Mouse (Mus musculus) heart, embryonic 15.5 days (tissue): ENCODE measurements at regions not wholly inside any gene's neighbourhood (a gene's known extent, or its start where the extent isn't known, plus 50 kb on each side); places are given as distances from the start of the nearest gene placed in this dataset.

Source experiments
- ATAC-seq: fragments of 200-750 bp; cut with Nextera tagmentation; replicated peaks from 2 replicates; pipeline ENCODE4 v1.8.0; 2017; ENCODE audit warnings: low read depth, moderate TSS enrichment; ENCODE audit not compliant: insufficient number of reproducible peaks, insufficient read depth, low FRiP score
- H3K27ac ChIP-seq: fragments of 300-500 bp; sonication (generic); 2 replicates; pipeline ENCODE4 v1.5.1; 2015; ENCODE audit warnings: mild to moderate bottlenecking, inconsistent platforms
- H3K27me3 ChIP-seq: fragments of 300-500 bp; sonication (generic); 2 replicates; pipeline ENCODE4 v1.6.1; 2015; ENCODE audit warnings: inconsistent platforms
- H3K36me3 ChIP-seq: fragments of 300-500 bp; sonication (generic); 2 replicates; pipeline ENCODE4 v1.6.1; 2015; ENCODE audit warnings: mild to moderate bottlenecking, inconsistent platforms
- H3K4me1 ChIP-seq: fragments of 300-500 bp; sonication (generic); replicated peaks from 2 replicates; pipeline ENCODE4 v1.6.1; 2015; ENCODE audit warnings: inconsistent platforms
- H3K4me2 ChIP-seq: fragments of 300-500 bp; sonication (generic); 2 replicates; pipeline ENCODE4 v1.6.1; 2015; ENCODE audit warnings: inconsistent platforms, mild to moderate bottlenecking, moderate library complexity
- H3K4me3 ChIP-seq: fragments of 300-500 bp; sonication (generic); 2 replicates; pipeline ENCODE4 v1.5.1; 2015; ENCODE audit warnings: mild to moderate bottlenecking, inconsistent platforms
- H3K9ac ChIP-seq: fragments of 300-500 bp; sonication (generic); 2 replicates; pipeline ENCODE4 v1.6.1; 2015; ENCODE audit warnings: mild to moderate bottlenecking, inconsistent platforms
- H3K9me3 ChIP-seq: fragments of 300-500 bp; sonication (generic); replicated peaks from 2 replicates; pipeline ENCODE4 v1.6.1; 2016; ENCODE audit warnings: inconsistent platforms
- WGBS: fragments of 180-500 bp; shearing (Covaris S2); methylation state at CpG from one replicate; pipeline ENCODE4 v1.1.7; 2015; ENCODE audit warnings: mixed read lengths; 5-methylcytosine and 5-hydroxymethylcytosine counted together

- ATAC-seq = no peak
- Histone ChIP-seq H3K4me1 (peaks cover 5% of the 10 kb centered on the region; the same call in 1 of the 2 replicates), H3K9me3 (no peaks in the 10 kb centered on the region), H3K36me3 (no peaks in the 10 kb centered on the region), H3K9ac (no peak overlapping the region), H3K27me3 (no peaks in the 10 kb centered on the region), H3K4me3 (no peak overlapping the region), H3K4me2 (no peak overlapping the region), H3K27ac (no peak overlapping the region)
- WGBS = 64% methylated on average over 8 of the region's 8 CpGs
Observed at GRCm38 (mm10) chr16:64391440-64392197, 210.6 kb downstream of the Csnka2ip start.

- no peaks in the 10 kb centered on the region for H3K36me3 ChIP-seq
- H3K9ac ChIP-seq = no peak overlapping the region
- no peaks in the 10 kb centered on the region for H3K9me3 ChIP-seq
- H3K27ac ChIP-seq = peak overlapping the region; percentile 4; the same call in 1 of the 2 replicates
- ATAC-seq = no peak
- WGBS = 29% methylated on average over 13 of the region's 13 CpGs
- H3K27me3 ChIP-seq = no peaks in the 10 kb centered on the region
- peaks cover 8% of the 10 kb centered on the region for H3K4me1 ChIP-seq
- H3K4me3 ChIP-seq = no peak overlapping the region
- peak overlapping the region; percentile 18; the same call in 1 of the 2 replicates for H3K4me2 ChIP-seq
Observed at GRCm38 (mm10) chr16:64368608-64369399, 233.4 kb downstream of the Csnka2ip start.

GRCm38 (mm10) chr16:64347940-64348339, 254.3 kb downstream of the Csnka2ip start:
- WGBS = 60% methylated on average over 10 of the region's 10 CpGs

GRCm38 (mm10) chr16:64332887-64333455, 269.2 kb downstream of the Csnka2ip start:
- no peak overlapping the region for H3K4me2 ChIP-seq
- 88% methylated on average over 1 of the region's 1 CpGs for WGBS
- no peaks in the 10 kb centered on the region for H3K27me3 ChIP-seq
- no peaks in the 10 kb centered on the region for H3K9me3 ChIP-seq
- no peaks in the 10 kb centered on the region for H3K36me3 ChIP-seq
- no peaks in the 10 kb centered on the region for H3K4me1 ChIP-seq
- H3K4me3 ChIP-seq = no peak overlapping the region
- H3K9ac ChIP-seq = no peak overlapping the region
- H3K27ac ChIP-seq = no peak overlapping the region
- ATAC-seq = no peak

More at GRCm38 (mm10) chr16:64347940-64348339, 254.3 kb downstream of the Csnka2ip start:
- H3K27ac ChIP-seq = no peak overlapping the region
- no peak overlapping the region for H3K9ac ChIP-seq
- no peak for ATAC-seq
- no peak overlapping the region for H3K4me2 ChIP-seq
- H3K4me1 ChIP-seq = peaks cover 2% of the 10 kb centered on the region; the same call in 1 of the 2 replicates
- H3K27me3 ChIP-seq = no peaks in the 10 kb centered on the region
- no peaks in the 10 kb centered on the region for H3K36me3 ChIP-seq
- no peaks in the 10 kb centered on the region for H3K9me3 ChIP-seq
- no peak overlapping the region for H3K4me3 ChIP-seq

- H3K9ac ChIP-seq = no peak overlapping the region
- H3K4me1 ChIP-seq = no peaks in the 10 kb centered on the region
- no peaks in the 10 kb centered on the region for H3K27me3 ChIP-seq
- no peak for ATAC-seq
- H3K9me3 ChIP-seq = no peaks in the 10 kb centered on the region
- H3K27ac ChIP-seq = no peak overlapping the region
- no peak overlapping the region for H3K4me2 ChIP-seq
- no peaks in the 10 kb centered on the region for H3K36me3 ChIP-seq
- H3K4me3 ChIP-seq = no peak overlapping the region
- WGBS = 86% methylated on average over 8 of the region's 8 CpGs
Observed at GRCm38 (mm10) chr16:64332195-64332886, 269.9 kb downstream of the Csnka2ip start.

GRCm38 (mm10) chr16:64329264-64330060, 272.7 kb downstream of the Csnka2ip start:
- Histone ChIP-seq H3K4me3 (no peak overlapping the region), H3K4me2 (no peak overlapping the region), H3K27me3 (no peaks in the 10 kb centered on the region), H3K9ac (no peak overlapping the region), H3K27ac (no peak overlapping the region), H3K9me3 (no peaks in the 10 kb centered on the region), H3K4me1 (no peaks in the 10 kb centered on the region), H3K36me3 (no peaks in the 10 kb centered on the region)
- WGBS = 64% methylated on average over 11 of the region's 11 CpGs
- ATAC-seq = no peak

- Histone ChIP-seq H3K4me1 (peaks cover 6% of the 10 kb centered on the region), H3K27ac (no peak overlapping the region), H3K27me3 (no peaks in the 10 kb centered on the region), H3K9me3 (no peaks in the 10 kb centered on the region), H3K9ac (no peak overlapping the region), H3K36me3 (no peaks in the 10 kb centered on the region), H3K4me3 (no peak overlapping the region), H3K4me2 (no peak overlapping the region)
- ATAC-seq = no peak
- WGBS = 47% methylated on average over 4 of the region's 4 CpGs
Observed at GRCm38 (mm10) chr16:64318796-64319493, 283.3 kb downstream of the Csnka2ip start.

- no peak overlapping the region for H3K9ac ChIP-seq
- H3K27ac ChIP-seq = no peak overlapping the region
- H3K4me2 ChIP-seq = no peak overlapping the region
- no peaks in the 10 kb centered on the region for H3K36me3 ChIP-seq
- no peaks in the 10 kb centered on the region for H3K27me3 ChIP-seq
- no peak overlapping the region for H3K4me3 ChIP-seq
- no peak for ATAC-seq
- H3K9me3 ChIP-seq = no peaks in the 10 kb centered on the region
- WGBS = 51% methylated on average over 1 of the region's 1 CpGs
- H3K4me1 ChIP-seq = peaks cover 6% of the 10 kb centered on the region
Observed at GRCm38 (mm10) chr16:64316831-64317230, 285.4 kb downstream of the Csnka2ip start.

GRCm38 (mm10) chr16:64293507-64293906, 308.7 kb downstream of the Csnka2ip start:
- Histone ChIP-seq H3K27ac (no peak overlapping the region), H3K9ac (no peak overlapping the region), H3K27me3 (no peaks in the 10 kb centered on the region), H3K36me3 (no peaks in the 10 kb centered on the region), H3K4me2 (no peak overlapping the region), H3K4me3 (no peak overlapping the region), H3K9me3 (no peaks in the 10 kb centered on the region), H3K4me1 (no peaks in the 10 kb centered on the region)
- WGBS = 94% methylated on average over 3 of the region's 3 CpGs
- ATAC-seq = no peak

GRCm38 (mm10) chr16:64285306-64285705, 316.9 kb downstream of the Csnka2ip start:
- WGBS = 56% methylated on average over 1 of the region's 1 CpGs
- Histone ChIP-seq H3K27ac (no peak overlapping the region), H3K9me3 (no peaks in the 10 kb centered on the region), H3K36me3 (no peaks in the 10 kb centered on the region), H3K27me3 (no peaks in the 10 kb centered on the region), H3K4me2 (no peak overlapping the region), H3K9ac (no peak overlapping the region), H3K4me1 (no peaks in the 10 kb centered on the region), H3K4me3 (no peak overlapping the region)
- ATAC-seq = no peak
